Mouse (Mus musculus) kidney, postnatal 25 days (tissue): ENCODE data around the gene Pdcd6ip.
"Not testable (repeated sequence)": the region's sequence is repeated elsewhere in the genome, so short reads cannot be mapped to it uniquely, and the experiment has no call there.

ENCODE experiments used
- DNase-seq, 2 experiments: peaks; one replicate each; pipeline ENCODE4 v3.0.0; 2021; ENCODE audit warnings: mixed read lengths in 2 of 2

Pdcd6ip gene

DNA sequence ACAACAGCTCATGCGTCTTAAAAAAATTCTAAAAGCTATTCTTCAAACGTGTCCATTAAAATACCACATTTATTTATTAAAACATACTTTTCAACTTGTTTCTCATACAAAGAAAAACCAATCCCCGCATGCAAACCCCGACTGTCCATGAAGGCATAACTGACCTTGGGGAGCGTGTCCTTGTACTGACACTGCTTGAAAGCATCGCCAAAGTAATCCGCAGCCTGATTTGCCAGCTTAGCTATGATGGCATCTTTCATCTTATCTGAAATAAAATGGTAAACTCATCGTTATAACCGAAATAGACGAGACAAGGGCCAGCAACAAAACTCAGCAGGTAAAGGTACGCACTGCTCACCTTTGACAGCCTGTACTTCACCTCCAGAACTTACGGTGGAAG lies 20.6 kb downstream of the Pdcd6ip start:
- no peak for DNase-seq

DNA sequence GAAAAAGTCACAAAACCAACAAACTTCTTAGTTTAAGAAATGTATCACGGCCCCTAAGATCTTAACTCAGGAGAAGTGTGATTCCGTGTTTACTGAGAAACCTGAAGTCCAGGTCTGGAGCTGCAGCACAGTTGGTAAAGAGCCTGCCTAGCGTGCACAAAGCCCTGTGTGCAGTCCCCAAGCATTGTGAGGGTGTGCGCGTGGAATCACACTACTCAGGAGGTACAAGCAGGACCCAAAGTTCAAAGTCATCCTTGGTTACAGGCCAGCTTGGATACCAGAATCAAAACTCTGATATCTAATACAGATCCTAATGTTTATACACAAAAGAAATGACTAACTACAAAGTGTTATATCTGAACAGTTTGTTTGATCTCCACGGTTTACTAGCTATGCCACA lies 34.3 kb downstream of the Pdcd6ip start:
- DNase-seq, result no peak

DNA sequence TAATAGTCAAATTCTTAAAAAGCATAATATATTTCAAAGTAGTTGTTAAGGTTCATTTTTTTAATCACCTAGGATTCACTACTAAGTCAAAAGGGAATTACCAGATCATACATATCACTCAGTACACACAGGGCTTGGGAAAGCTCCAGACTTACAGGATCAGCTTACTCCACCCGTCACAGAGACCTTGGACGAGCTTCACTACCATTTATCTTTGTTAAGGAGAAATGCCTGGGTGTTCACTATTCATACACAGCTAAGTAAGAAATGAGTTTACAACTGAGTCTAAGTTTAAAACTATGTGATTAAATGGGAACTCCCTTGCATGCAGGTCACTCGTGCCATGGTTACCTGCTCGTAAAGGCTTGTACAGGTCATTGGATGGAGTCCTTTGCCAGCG lies 35.7 kb downstream of the Pdcd6ip start:
- no peak for DNase-seq

- no peak for DNase-seq
These were observed 37.3 kb downstream of the Pdcd6ip start for GRCm38 (mm10) chr9:113670857-113671106.

DNA sequence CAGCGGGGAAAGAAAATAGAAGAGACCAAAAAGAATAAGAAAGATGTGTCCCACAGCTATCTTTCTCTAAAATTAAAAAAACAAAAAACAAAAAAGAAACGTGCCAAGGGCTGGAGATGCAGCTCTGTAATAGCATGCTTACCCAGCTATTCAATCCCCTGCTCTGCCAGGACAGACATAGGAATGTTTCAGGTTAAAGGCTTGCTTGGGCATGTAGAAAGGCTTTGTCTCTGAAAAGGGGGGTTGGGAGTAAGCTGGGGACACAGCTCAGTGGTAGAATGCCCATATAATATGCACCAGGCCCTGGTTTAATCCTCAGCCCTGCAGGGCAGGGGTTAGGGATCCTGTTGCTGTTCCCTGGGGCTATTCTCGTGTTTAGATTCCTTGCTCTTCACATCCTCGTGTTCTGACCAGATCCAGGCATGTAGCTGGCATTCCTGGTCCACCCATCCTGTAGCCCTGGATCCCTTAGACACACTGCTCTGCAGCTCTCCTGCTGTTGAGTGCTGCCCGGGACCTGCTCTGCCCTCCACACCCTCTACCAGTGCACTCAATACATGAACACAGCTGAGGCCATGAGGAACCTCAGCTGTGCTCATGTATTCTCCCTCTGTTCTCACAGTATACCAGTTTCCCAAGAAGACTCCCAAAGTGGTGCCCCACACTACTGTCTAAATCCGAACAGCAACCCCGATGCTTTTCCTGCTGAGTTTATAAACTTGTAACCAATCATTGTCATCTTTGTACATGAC lies 37.8 kb downstream of the Pdcd6ip start:
- DNase-seq, result no peak

DNA sequence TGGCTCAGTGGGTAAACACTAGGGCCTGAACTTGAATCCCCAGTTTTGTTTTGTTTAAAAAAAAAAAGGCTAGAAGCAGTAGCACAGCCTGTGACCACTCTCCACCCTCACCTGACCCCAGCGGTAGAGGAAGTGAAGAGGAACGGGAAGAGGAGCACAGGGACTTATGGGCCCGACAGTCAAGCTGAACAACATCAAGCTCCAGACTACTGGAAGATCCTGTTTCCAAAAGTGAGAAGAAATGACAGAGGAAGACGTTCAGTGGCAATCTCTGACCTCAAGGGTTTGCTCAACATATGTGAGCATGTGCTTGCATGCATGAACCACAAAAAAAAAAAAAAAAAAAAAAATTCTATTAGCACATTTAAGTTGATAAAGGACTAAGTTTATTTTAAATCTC lies 44.6 kb downstream of the Pdcd6ip start:
- DNase-seq, result no peak

- DNase-seq, result no peak
These were observed 50.2 kb downstream of the Pdcd6ip start for GRCm38 (mm10) chr9:113657837-113658236.

GRCm38 (mm10) chr9:113653571-113653970 lies 54.5 kb downstream of the Pdcd6ip start:
- DNase-seq, result no peak

DNA sequence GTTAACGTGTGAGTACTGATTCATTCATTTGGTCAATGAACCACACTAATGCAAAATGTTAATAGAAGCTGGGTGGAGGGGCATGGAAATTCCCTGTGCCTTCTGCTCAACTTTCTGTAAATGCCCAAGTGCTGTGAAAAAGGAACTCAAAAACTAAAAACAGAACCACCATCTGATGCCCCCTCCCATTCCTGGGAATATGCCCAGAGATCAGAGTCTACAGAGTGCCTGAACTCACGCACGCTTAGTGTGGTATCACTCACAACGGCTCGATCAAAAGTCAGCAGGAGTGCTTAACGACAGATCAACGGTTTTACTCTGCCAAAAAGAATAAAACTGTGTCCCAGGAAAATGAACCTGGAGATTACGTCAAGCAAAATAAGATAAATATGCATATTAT lies 57.3 kb downstream of the Pdcd6ip start:
- no peak for DNase-seq

GRCm38 (mm10) chr9:113649211-113649610 lies 58.8 kb downstream of the Pdcd6ip start:
- not testable (repeated sequence) for DNase-seq

DNA sequence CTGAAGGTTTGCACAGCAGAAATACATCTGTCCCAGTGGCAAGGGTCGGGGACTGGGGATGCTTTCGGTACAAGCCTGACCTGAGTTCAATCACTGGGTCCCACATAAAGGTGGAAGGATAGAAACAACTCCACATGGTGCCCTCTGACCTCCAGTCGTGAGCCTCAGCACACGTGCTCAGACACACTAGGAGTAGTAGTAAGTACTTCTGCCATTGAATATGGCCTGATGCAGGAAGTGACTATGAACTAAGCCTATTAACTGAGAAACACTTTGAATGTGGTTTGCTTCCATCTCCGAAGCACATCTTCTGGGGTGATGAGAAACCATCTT lies 62.3 kb downstream of the Pdcd6ip start:
- DNase-seq, result no peak

- DNase-seq, result peak in 1 of 2 experiments; percentile 72
These were observed 62.8 kb downstream of the Pdcd6ip start for GRCm38 (mm10) chr9:113645153-113645836.

DNA sequence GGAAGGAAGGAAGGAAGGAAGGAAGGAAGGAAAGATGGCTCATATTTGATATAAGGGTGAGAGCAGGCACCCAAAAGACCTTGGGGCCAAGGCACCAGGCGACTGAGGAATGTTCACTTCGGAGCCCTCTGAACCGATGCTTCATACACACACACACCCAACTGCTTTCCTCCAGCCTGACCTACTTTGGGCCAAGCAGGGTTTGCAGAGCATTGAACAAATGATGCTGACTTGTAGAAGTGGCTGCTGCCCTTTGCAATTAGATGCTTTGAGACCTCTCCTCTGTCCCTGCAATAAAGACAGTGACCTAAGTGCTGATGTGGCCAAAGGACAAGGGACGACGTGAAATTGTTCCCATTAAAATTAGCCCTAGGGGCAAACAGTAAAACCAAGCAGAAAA lies 63.4 kb downstream of the Pdcd6ip start:
- DNase-seq, result no peak

DNA sequence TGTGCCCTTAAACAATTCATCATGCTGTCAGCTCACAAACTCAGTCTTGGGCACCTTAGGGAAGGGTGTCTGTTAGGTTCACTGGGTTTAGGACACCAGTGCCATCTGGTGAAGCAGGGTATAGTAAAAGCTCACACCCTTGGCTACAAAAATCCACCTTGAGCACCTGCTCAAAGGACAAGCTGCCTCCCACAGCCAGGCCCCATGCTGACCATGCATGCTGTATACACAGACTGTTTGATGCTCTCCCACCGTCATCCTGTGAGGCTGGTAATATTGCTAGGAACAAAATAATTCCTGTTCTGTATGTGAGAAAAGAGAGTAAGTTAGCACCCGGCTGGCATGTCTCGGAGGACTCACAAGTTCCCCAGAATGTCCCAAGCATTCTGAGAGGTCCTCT lies 64.0 kb downstream of the Pdcd6ip start:
- DNase-seq, result no peak

GRCm38 (mm10) chr9:113643669-113644068 lies 64.4 kb downstream of the Pdcd6ip start:
- no peak for DNase-seq

DNA sequence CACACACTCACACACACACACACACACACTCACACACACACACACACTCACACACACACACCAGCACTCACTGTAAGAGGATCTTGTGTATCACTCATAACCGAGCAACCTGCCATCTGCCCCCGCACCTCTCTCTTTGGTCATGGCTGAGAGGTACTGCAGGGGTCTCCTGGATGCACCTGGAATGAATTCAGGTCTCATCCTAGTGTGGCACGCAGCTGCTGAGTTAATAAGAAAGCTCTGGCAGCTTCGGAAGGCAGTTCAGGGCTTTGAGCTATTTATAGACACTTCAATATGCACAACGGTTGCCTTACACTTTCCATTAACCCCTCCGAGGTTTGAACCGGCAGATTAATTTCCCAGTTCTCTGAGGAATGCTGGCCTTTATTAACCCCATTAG lies 73.1 kb downstream of the Pdcd6ip start:
- no peak for DNase-seq

DNA sequence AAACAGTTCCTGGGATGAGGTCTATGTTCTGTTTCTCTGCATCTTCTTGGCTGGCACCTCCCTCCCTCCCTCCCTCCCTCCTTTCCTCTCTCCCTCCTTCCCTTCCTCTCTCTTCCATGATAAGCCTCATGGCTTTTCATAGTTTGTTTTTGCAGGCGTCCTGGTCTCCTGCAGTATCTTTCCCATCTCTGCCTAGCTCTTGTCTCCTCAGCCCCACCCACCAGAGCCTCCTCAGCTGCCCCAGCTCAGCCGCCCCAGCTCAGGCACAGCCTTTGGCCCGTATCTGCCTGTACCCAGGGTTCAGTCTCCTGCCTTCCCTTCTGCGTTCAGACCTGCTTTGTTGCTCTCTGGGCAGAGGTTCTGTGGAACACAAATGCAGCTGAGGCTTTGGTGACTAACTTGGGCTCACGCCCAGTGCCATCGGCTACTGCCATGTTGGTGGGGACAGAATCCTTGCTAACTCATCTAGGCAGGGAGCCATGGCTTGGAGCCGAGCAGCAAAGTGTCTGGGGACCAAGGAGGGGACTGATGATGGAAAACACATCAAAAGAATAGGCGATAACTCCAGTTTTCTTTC lies 74.8 kb downstream of the Pdcd6ip start:
- no peak for DNase-seq

- no peak for DNase-seq
These were observed 75.6 kb downstream of the Pdcd6ip start for GRCm38 (mm10) chr9:113632350-113633043.

DNA sequence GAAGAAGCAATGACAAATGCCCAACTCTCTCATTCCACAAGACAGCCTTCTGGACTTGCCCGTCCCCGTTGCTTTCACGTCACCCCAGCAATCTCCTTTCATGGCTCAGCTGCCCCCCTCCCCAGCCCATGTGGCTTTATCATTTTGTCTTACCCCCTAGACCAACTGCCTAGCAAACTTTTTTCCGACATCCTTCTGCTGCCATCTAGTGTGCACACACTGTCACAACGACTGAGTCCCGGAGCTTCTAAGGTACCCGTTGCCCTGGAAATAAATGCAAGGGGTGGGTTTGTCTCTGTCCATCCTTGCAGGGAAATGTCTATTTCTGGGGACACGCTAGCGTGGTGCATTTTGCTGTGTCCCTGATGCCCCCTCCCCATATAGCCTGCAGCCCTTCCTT lies 78.4 kb downstream of the Pdcd6ip start:
- peak in 1 of 2 experiments; percentile 40 for DNase-seq

DNA sequence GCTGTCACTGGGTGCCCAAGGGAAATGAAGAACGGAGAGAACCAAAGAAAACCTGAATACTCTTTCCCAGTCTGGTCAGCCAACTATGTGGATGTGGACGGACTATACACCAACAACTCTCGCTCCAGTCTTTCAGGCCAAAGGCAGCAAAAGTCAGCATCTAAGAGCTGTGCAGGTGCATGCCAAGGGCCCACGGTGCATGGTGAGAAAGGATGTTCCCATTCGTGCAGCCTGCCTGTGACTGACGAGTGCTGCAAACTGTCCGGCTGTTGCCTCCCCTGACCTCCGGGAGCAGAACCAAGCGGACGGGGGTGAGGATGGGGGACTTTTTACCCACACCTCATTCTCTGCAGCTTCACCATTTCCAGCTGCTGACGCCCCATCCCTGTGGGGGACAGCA lies 78.9 kb downstream of the Pdcd6ip start:
- DNase-seq, result no peak

DNA sequence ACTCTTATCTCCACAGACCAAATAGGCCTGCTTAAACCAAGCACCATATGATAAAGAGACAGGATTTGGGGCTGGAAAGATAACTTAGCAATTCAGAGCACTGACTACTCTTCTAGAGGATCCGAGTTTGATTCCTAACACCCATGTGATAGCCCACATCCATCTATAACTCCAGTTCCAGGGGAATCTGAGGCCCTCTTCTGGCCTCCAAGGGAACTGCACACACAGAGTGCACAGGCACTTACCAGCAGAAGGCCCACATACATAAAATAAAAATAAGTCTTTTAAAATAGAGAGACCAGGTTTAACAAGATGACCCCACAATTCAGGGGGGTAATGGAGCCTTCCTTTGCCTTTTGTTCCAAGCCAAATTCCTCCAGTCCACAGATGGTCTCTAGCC lies 79.3 kb downstream of the Pdcd6ip start:
- no peak for DNase-seq

- DNase-seq, result no peak
These were observed 81.3 kb downstream of the Pdcd6ip start for GRCm38 (mm10) chr9:113626730-113627129.

DNA sequence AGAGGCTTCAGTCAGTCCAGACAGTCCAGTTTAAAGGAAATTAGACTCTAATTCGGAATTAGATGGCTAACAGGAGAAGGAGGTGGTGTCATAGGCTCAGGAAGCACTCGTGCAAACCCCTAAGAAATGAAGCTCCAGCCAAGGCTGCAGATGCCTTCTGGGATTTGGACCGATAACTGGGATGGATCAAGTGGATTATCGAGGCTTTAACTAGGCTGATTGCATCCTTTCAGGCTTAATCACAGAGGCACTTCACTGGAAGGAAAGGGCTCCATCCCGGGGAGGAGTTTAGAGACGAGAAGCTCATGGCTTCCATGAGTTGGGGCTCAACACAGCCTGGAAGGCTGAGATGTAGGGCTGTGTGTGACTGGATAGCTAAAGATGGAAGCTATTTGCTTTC lies 84.0 kb downstream of the Pdcd6ip start:
- no peak for DNase-seq

DNA sequence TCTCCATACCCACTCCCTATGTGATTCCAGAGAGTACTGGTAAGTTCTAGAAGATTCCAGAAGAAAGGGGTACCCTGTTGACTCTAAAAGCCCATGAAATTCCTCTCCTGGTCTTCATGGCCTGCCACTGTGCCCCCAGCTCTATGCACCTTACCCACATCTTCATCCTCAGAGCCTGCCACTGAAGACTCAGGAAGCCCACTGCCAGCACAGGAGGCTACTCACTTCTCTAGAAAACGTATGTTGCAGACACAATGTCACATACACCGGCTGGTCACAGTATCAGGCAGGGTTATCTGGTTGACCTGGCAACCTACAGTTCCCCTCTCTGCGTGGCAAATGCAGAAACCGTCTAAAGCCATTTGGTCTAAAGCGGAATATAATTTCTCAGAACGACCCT lies 91.0 kb downstream of the Pdcd6ip start:
- no peak for DNase-seq
